ENCODE assay signal across 24 mouse cellular contexts in the genomic region with DNA sequence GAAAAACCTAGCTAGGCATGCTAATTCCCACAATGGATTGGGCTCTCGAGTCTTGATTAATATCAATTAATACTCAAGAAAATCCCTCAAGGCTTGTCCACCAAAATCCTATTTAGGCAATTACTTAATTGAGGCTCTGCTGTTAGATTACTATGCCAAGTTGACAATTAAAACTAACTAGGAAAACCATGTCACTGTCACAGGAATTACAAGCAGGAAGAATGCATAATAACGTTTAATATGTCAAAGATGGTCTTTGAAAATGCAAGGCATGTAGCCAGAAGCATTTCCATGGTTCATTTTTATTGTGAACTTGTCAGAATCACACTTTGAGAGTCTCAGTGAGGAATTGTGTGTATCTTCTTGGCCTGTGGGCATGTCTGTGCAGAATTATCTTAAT.
"Had no signal": no experiment of that assay in that cellular context is flagged by ENCODE, and none has a peak within 500 bp of the region (broad histone marks: within the 10 kb centered on the region; RNA-seq: fewer than 3 reads in every experiment).

No protein-coding gene starts in this region.

- H3K4me2 ChIP-seq: heart, embryonic 12.5 days; hindbrain, embryonic 12.5 days; hindbrain, embryonic 15.5 days; intestine, embryonic 15.5 days; limb, embryonic 13.5 days; limb, embryonic 15.5 days had no signal

- H3K9ac ChIP-seq: heart, embryonic 12.5 days; hindbrain, embryonic 12.5 days; hindbrain, embryonic 15.5 days; intestine, embryonic 15.5 days; limb, embryonic 13.5 days; limb, embryonic 15.5 days had no signal

- H3K27me3 ChIP-seq: heart, embryonic 12.5 days; hindbrain, embryonic 12.5 days; hindbrain, embryonic 15.5 days; intestine, embryonic 15.5 days; limb, embryonic 13.5 days; limb, embryonic 15.5 days had no signal

- ATAC-seq: inflammation-experienced regulatory T-cells, adult 6 months; intestine, embryonic 15.5 days; intestine, postnatal 0 days had no signal

- H3K4me1 ChIP-seq: heart, embryonic 10.5 days; heart, embryonic 12.5 days; hindbrain, embryonic 10.5 days; hindbrain, embryonic 15.5 days; intestine, embryonic 15.5 days; limb, embryonic 13.5 days; limb, embryonic 15.5 days had no signal

- H3K4me3 ChIP-seq: gastrocnemius, adult 2 months; heart, embryonic 10.5 days; heart, embryonic 12.5 days; hindbrain, embryonic 10.5 days; hindbrain, embryonic 12.5 days; hindbrain, embryonic 15.5 days; intestine, embryonic 15.5 days; layer of hippocampus, adult 2 months; left cerebral cortex, adult 2 months; limb, embryonic 13.5 days; limb, embryonic 15.5 days had no signal

- H3K9me3 ChIP-seq: heart, embryonic 10.5 days; heart, embryonic 12.5 days; hindbrain, embryonic 10.5 days; hindbrain, embryonic 12.5 days; hindbrain, embryonic 15.5 days; intestine, embryonic 15.5 days; limb, embryonic 13.5 days; limb, embryonic 15.5 days had no signal

- H3K36me3 ChIP-seq: heart, embryonic 10.5 days; heart, embryonic 12.5 days; hindbrain, embryonic 10.5 days; hindbrain, embryonic 12.5 days; hindbrain, embryonic 15.5 days; intestine, embryonic 15.5 days; limb, embryonic 13.5 days; limb, embryonic 15.5 days had no signal

- H3K27ac ChIP-seq: gastrocnemius, adult 2 months; heart, embryonic 10.5 days; hindbrain, embryonic 10.5 days; hindbrain, embryonic 12.5 days; hindbrain, embryonic 15.5 days; intestine, embryonic 15.5 days; layer of hippocampus, adult 2 months; left cerebral cortex, adult 2 months; limb, embryonic 13.5 days; limb, embryonic 15.5 days had no signal

- DNase-seq: gastrocnemius, adult 2 months; gastrocnemius, postnatal 10 days; gastrocnemius, postnatal 25 days; heart, adult 18-20 months; heart, postnatal 10 days; heart, postnatal 4 days; kidney, adult 18-20 months; kidney, adult 8-10 months; kidney, postnatal 10 days; kidney, postnatal 25 days; kidney, postnatal 4 days; left cerebral cortex, postnatal 4 days had no signal
